Mouse (Mus musculus) testis, adult 2 months (tissue): ENCODE data around the gene Arhgap33.
A peak's percentile ranks its signal among the peaks of the same experiment; 100 is the strongest.

Source experiments
- CTCF ChIP-seq: fragments of 200-500 bp; IDR thresholded peaks from 2 replicates; pipeline ENCODE4 v1.5.1; 2012; ENCODE audit warnings: low read depth, mild to moderate bottlenecking, inconsistent platforms, low read length, moderate library complexity; ENCODE audit not compliant: control insufficient read depth, insufficient read depth, insufficient replicate concordance
- POLR2A ChIP-seq: fragments of 200-500 bp; IDR thresholded peaks from 2 replicates; pipeline ENCODE4 v1.6.1; 2012; ENCODE audit warnings: low read depth, mild to moderate bottlenecking, inconsistent platforms, low read length, moderate library complexity; ENCODE audit not compliant: control insufficient read depth

DNA sequence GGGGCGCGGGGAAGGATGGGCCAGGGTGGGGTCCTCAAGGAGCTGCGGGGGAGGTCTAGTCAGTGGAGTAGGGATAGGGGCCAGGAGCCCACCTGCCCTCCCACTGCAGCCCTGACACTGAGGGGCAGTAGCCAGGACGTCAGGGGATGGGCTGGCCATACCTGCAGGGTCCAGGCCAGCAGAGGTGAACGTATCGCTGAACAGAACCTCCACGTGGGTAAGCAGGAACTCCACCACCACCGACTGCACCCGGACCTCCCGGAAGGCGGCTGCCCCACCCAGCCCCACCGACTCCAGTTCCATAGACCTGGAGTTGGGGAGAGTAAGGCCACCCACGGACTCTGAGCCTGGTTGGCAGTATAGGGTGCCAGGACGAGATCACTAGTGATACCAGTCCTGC is 7.9 kb downstream of the Arhgap33 start:
- 0 out of 2 replicates have a peak, but pooled peaks have one; percentile 11 for TF ChIP-seq POLR2A
- TF ChIP-seq CTCF, result no peak
